Mouse (Mus musculus): ENCODE results near the gene 3110040M04Rik. TPM values are rescaled to one million over a fixed set of nuclear protein-coding genes. Genes with fewer than 3 reads are reported as not detected.
A peak's percentile ranks its signal among the peaks of the same experiment; 100 is the strongest.
"Not testable (repeated sequence)": the region's sequence is repeated elsewhere in the genome, so short reads cannot be mapped to it uniquely, and the experiment has no call there.

3110040M04Rik gene
- not detected for total RNA-seq (2022)

- DNase-seq (ENCODE audit: low spot score in 2 of 2) = not testable (repeated sequence)
Observed at GRCm38 (mm10) chr1:151203818-151204217, at the start of gene 3110040M04Rik. TSS of gene 3110040M04Rik (plus strand) at chr1:151204121.

- not testable (repeated sequence) for DNase-seq (ENCODE audit: low spot score in 2 of 2)
Observed at GRCm38 (mm10) chr1:151154131-151154530, 49.8 kb upstream of the 3110040M04Rik start.

GRCm38 (mm10) chr1:151156129-151156528, 47.8 kb upstream of the 3110040M04Rik start:
- no peak for DNase-seq (ENCODE audit: low spot score in 2 of 2)

GRCm38 (mm10) chr1:151156777-151157632, 46.9 kb upstream of the 3110040M04Rik start:
- DNase-seq (ENCODE audit: low spot score in 2 of 2) = no peak

GRCm38 (mm10) chr1:151157963-151158856, 45.7 kb upstream of the 3110040M04Rik start:
- no peak for DNase-seq (ENCODE audit: low spot score in 2 of 2)

- DNase-seq (ENCODE audit: low spot score in 2 of 2) = no peak
Observed at GRCm38 (mm10) chr1:151158857-151159510, 44.9 kb upstream of the 3110040M04Rik start.

GRCm38 (mm10) chr1:151166031-151166430, 37.9 kb upstream of the 3110040M04Rik start:
- no peak for DNase-seq (ENCODE audit: low spot score in 2 of 2)

GRCm38 (mm10) chr1:151167297-151168047, 36.4 kb upstream of the 3110040M04Rik start:
- DNase-seq (ENCODE audit: low spot score in 2 of 2) = no peak

GRCm38 (mm10) chr1:151168637-151169036, 35.3 kb upstream of the 3110040M04Rik start:
- DNase-seq (ENCODE audit: low spot score in 2 of 2) = no peak

GRCm38 (mm10) chr1:151171572-151172461, 32.1 kb upstream of the 3110040M04Rik start:
- DNase-seq (ENCODE audit: low spot score in 2 of 2) = peak; percentile 12 to 19

GRCm38 (mm10) chr1:151177030-151177936, 26.6 kb upstream of the 3110040M04Rik start:
- no peak for DNase-seq (ENCODE audit: low spot score in 2 of 2)

- DNase-seq (ENCODE audit: low spot score in 2 of 2) = no peak
Observed at GRCm38 (mm10) chr1:151177937-151178271, 26.0 kb upstream of the 3110040M04Rik start.

- DNase-seq (ENCODE audit: low spot score in 2 of 2) = no peak
Observed at GRCm38 (mm10) chr1:151178505-151179083, 25.3 kb upstream of the 3110040M04Rik start.

GRCm38 (mm10) chr1:151180167-151180566, 23.8 kb upstream of the 3110040M04Rik start:
- DNase-seq (ENCODE audit: low spot score in 2 of 2) = no peak

GRCm38 (mm10) chr1:151182266-151182665, 21.7 kb upstream of the 3110040M04Rik start, which contains the start of gene Gm47985:
TSS of gene Gm47985 (plus strand) at chr1:151182537.
- DNase-seq (ENCODE audit: low spot score in 2 of 2) = not testable (repeated sequence)

- DNase-seq (ENCODE audit: low spot score in 2 of 2) = not testable (repeated sequence)
Observed at GRCm38 (mm10) chr1:151186186-151186585, 17.7 kb upstream of the 3110040M04Rik start.

- not testable (repeated sequence) for DNase-seq (ENCODE audit: low spot score in 2 of 2)
Observed at GRCm38 (mm10) chr1:151186879-151187424, 17.0 kb upstream of the 3110040M04Rik start.

- no peak for DNase-seq (ENCODE audit: low spot score in 2 of 2)
Observed at GRCm38 (mm10) chr1:151188469-151188868, 15.5 kb upstream of the 3110040M04Rik start.

All from gastrocnemius, adult 8-10 months (tissue).